Mouse (Mus musculus) small intestine, adult 2 months (tissue): Measurements from ENCODE around the gene Tfb1m. TPM values are rescaled to one million over a fixed set of nuclear protein-coding genes. Genes with fewer than 3 reads are reported as not detected.

Experiments used
- H3K27ac ChIP-seq: fragments of 200-500 bp; 2 replicates; pipeline ENCODE4 v1.5.1; 2012; ENCODE audit warnings: low read depth, low read length, control low read depth, inconsistent platforms; ENCODE audit not compliant: insufficient read depth
- H3K27me3 ChIP-seq: fragments of 200-500 bp; 2 replicates; pipeline ENCODE4 v1.6.1; 2012; ENCODE audit warnings: mild to moderate bottlenecking, moderate library complexity, low read length, inconsistent platforms; ENCODE audit not compliant: control insufficient read depth, insufficient read depth
- H3K36me3 ChIP-seq: fragments of 200-500 bp; 2 replicates; pipeline ENCODE4 v1.6.1; 2012; ENCODE audit warnings: mild to moderate bottlenecking, low read length, control low read depth, inconsistent platforms; ENCODE audit not compliant: control insufficient read depth, insufficient read depth
- H3K4me1 ChIP-seq: fragments of 200-500 bp; 2 replicates; pipeline ENCODE4 v1.6.1; 2012; ENCODE audit warnings: low read length, inconsistent platforms, mixed read lengths; ENCODE audit not compliant: control insufficient read depth, insufficient read depth, insufficient read length
- H3K4me3 ChIP-seq: fragments of 200-500 bp; 2 replicates; pipeline ENCODE4 v1.5.1; 2012; ENCODE audit warnings: low read depth, mild to moderate bottlenecking, control low read depth, inconsistent platforms, low read length, moderate library complexity
- CTCF ChIP-seq: fragments of 200-500 bp; IDR thresholded peaks from 2 replicates; pipeline ENCODE4 v1.5.1; 2012; ENCODE audit warnings: low read depth, mild to moderate bottlenecking, control low read depth, inconsistent platforms, low read length, moderate library complexity, mixed read lengths; ENCODE audit not compliant: insufficient replicate concordance, insufficient read length; ENCODE audit errors: extremely low read depth
- POLR2A ChIP-seq: fragments of 200-500 bp; IDR thresholded peaks from 2 replicates; pipeline ENCODE4 v1.6.1; 2012; ENCODE audit warnings: low read depth, mild to moderate bottlenecking, control low read depth, inconsistent platforms, low read length, moderate library complexity
- WGBS: fragments of 180-500 bp; shearing (Covaris S2); methylation state at CpG from one replicate; pipeline ENCODE4 v1.1.7; 2018; 5-methylcytosine and 5-hydroxymethylcytosine counted together
- polyA plus RNA-seq: library from polyadenylated mRNA; depleted of rRNA; stranded (reverse); fragments of >200 nt; gene quantifications from 2 replicates; pipeline ENCODE4 v1.2.3, GENCODE M21; 2012

Tfb1m gene
- polyA plus RNA-seq, 1 experiment, result 0.34 TPM

- Histone ChIP-seq H3K4me3 (no peak within 1 kb of the TSS), H3K4me1 (no peaks in the 10 kb centered on the region), H3K27ac (no peak within 1 kb of the TSS), H3K27me3 (no peaks in the 10 kb centered on the region), H3K36me3 (peaks cover 7% of the 10 kb centered on the region)
- TF ChIP-seq POLR2A (no peak), CTCF (no peak)
- 96% methylated on average over 4 of the region's 4 CpGs for WGBS
Measured at GRCm38 (mm10) chr17:3532254-3532653, 25.3 kb downstream of the Tfb1m start, which contains the start of gene Cldn20. Gene Cldn20, plus strand, starts transcription at chr17:3532554.

- no peaks in the 10 kb centered on the region for H3K4me1 ChIP-seq
- no peaks in the 10 kb centered on the region for H3K27me3 ChIP-seq
- peaks cover 7% of the 10 kb centered on the region for H3K36me3 ChIP-seq
- WGBS, result 79% methylated on average over 1 of the region's 1 CpGs
- no peak overlapping the region for H3K4me3 ChIP-seq
- no peak overlapping the region for H3K27ac ChIP-seq
- no peak for TF ChIP-seq POLR2A
- no peak for TF ChIP-seq CTCF
Measured at GRCm38 (mm10) chr17:3531641-3532040, 25.9 kb downstream of the Tfb1m start.

- H3K27me3 ChIP-seq, result no peaks in the 10 kb centered on the region
- H3K27ac ChIP-seq, result no peak overlapping the region
- TF ChIP-seq CTCF, result no peak
- peaks cover 7% of the 10 kb centered on the region for H3K36me3 ChIP-seq
- WGBS, result 83% methylated on average over 7 of the region's 7 CpGs
- H3K4me3 ChIP-seq, result no peak overlapping the region
- no peaks in the 10 kb centered on the region for H3K4me1 ChIP-seq
Measured at GRCm38 (mm10) chr17:3530549-3530948, 27.0 kb downstream of the Tfb1m start.

GRCm38 (mm10) chr17:3529523-3529922 lies 28.1 kb downstream of the Tfb1m start:
- WGBS, result 82% methylated on average over 3 of the region's 3 CpGs
- no peak for TF ChIP-seq POLR2A
- TF ChIP-seq CTCF, result no peak
- H3K4me1 ChIP-seq, result no peaks in the 10 kb centered on the region
- peaks cover 2% of the 10 kb centered on the region; the same call in 1 of the 2 replicates for H3K36me3 ChIP-seq
- H3K4me3 ChIP-seq, result no peak overlapping the region
- no peak overlapping the region for H3K27ac ChIP-seq
- no peaks in the 10 kb centered on the region for H3K27me3 ChIP-seq

- no peak overlapping the region for H3K27ac ChIP-seq
- no peak for TF ChIP-seq CTCF
- TF ChIP-seq POLR2A, result no peak
- H3K4me3 ChIP-seq, result no peak overlapping the region
- H3K27me3 ChIP-seq, result no peaks in the 10 kb centered on the region
- 70% methylated on average over 6 of the region's 6 CpGs for whole genome bisulfite sequencing
- no peaks in the 10 kb centered on the region for H3K4me1 ChIP-seq
- peaks cover 2% of the 10 kb centered on the region; the same call in 1 of the 2 replicates for H3K36me3 ChIP-seq
Measured at GRCm38 (mm10) chr17:3527841-3528471, 29.6 kb downstream of the Tfb1m start.

GRCm38 (mm10) chr17:3520344-3520743 lies 37.2 kb downstream of the Tfb1m start:
- 50% methylated on average over 5 of the region's 5 CpGs for WGBS
- no peaks in the 10 kb centered on the region for H3K4me1 ChIP-seq
- no peak overlapping the region for H3K27ac ChIP-seq
- TF ChIP-seq POLR2A, result no peak
- TF ChIP-seq CTCF, result no peak
- peaks cover 17% of the 10 kb centered on the region for H3K36me3 ChIP-seq
- H3K27me3 ChIP-seq, result no peaks in the 10 kb centered on the region
- no peak overlapping the region for H3K4me3 ChIP-seq

GRCm38 (mm10) chr17:3516406-3516805 lies 41.2 kb downstream of the Tfb1m start:
- Histone ChIP-seq H3K27me3 (no peaks in the 10 kb centered on the region), H3K27ac (no peak overlapping the region), H3K36me3 (peaks cover 22% of the 10 kb centered on the region), H3K4me1 (no peaks in the 10 kb centered on the region), H3K4me3 (no peak overlapping the region)
- WGBS, result 87% methylated on average over 9 of the region's 9 CpGs
- TF ChIP-seq CTCF, result no peak
- TF ChIP-seq POLR2A, result no peak
